Mouse (Mus musculus): ENCODE measurements around the gene Arap1.
A peak's percentile ranks its signal among the peaks of the same experiment; 100 is the strongest.

The Arap1 gene

DNA sequence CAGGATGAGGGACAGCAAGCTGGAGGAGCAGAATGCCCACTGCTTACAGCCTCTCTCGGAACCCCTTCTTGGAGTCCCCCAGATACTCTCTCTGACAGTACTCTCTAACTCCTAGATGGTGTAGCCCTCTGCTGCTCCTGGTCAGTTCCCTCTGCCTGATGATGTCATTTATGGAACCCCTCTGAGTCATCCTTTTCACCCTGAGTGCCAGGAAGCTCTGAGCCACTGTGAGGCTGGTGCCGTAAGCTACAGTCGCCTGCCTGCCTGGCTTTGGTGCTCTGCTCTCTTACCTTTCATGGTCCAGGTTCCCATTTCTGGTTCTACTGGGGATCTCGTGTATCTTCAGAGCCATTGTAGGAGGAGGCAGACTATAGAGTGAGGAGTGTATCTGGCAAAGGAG, 49.3 kb downstream of the Arap1 start:
- DNase-seq = no peak

DNA sequence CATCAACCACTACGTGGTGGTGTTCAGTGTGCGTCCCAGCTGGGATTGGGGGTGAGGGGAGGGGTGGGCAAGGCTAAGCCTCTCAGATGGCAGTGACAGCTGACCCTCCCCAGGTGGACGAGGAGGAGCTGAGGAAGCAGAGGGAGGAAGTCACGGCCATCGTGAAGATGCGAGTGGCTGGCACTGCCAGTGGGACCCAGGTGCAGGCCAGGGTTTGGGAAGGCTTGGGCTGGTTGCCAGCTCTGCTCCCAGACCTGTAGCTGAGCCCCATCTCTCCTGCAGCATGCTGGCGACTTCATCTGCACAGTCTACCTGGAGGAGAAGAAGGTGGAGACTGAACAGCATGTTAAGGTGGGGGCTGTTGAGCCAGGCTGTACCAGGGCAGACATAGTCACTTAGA, 53.6 kb downstream of the Arap1 start:
- DNase-seq = no peak

DNA sequence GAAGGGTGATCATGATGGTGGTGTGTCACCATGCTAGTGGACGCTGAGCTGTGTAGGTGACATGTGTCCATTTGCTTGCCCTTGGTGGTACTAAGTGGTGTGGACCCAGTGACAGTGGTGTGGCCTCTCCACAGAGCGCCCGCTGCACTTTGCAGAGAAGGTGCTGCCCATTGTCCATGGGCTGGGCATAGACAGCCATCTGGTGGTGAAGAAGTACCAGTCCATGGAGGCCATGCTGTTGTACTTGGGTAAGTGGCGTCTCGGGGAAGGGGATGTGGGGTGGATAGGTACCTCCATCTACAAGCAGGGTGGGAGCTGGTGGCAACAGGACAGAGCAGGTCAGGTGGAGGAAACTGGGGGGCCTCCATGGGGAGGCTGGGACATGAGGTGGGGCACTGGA, 56.0 kb downstream of the Arap1 start:
- no peak for DNase-seq

DNA sequence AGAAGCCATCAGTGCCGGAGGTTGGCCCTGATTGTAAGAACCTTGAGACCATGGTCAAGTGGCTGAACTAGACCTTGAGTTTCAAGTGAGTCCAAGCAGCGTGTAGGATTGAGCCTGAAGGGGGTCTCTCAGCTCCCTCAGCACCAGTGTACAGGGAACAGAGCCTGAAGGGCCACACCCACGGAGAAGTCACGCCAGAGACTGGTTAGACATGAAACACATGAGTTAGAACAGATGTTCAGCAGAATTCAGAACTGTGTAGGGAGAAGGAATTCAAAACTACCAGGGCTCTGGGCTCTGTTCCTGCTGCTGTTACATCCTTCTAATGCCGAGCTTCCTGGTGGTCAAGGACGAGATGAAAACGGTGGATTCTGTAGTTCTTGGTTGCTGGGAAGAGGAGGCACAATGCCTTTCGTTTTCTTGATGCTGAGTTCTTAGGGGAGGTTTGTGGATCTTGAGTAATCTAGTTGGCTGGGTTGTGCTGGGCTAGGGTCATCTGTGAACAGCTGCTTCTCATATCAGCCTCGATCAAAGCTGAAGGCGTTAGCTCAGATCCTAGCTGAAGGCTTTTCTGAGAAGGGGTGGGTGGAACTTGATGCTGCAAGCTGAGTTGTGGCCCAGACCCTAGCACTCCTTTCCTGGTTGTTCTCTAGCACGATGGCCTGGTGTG, 62.5 kb downstream of the Arap1 start, which contains the start of gene Gm45837:
Gene Gm45837 (plus strand): TSS at position 620 of the 670 bp plus-strand sequence.
- no peak for DNase-seq

DNA sequence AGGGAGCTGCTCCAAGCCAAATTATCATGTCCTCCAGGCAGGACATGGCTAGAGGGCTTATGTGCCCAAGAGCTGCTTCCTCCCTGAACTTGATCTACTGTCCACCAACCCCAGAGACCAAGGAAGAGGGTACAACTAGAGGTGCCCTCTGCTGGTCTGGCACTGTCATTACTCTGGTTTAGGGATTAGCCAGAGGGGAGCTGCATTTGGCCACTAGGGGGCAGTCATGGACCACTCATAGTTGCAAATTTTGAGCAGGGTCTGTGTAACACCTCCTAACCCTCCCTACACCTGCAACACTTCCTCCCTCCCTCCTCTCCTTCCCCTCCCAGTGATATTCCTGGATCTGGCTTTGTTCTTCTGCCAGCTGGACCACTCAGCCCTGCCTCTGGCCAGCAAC, 64.9 kb downstream of the Arap1 start:
- peak; percentile 91 to 92 for DNase-seq

DNA sequence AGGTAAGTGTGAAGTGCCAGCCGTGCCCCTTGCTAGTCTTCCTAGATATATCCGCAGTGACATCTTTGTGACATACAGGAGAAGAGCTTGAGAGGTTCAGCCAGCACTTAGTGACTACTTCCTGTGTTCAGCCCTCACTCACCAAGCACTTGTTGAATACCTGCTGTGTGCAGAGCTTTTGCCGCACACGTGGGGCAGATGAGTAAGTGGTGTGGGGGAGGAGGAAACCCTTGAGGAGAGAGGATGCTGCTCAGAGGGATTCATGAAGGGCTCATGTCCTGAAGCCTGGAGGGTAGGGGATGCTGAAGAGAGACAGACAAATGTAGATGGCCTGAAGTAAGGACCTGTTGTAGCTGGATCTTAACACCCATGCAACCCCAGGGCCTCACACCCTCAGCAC, 66.3 kb downstream of the Arap1 start:
- no peak for DNase-seq

DNA sequence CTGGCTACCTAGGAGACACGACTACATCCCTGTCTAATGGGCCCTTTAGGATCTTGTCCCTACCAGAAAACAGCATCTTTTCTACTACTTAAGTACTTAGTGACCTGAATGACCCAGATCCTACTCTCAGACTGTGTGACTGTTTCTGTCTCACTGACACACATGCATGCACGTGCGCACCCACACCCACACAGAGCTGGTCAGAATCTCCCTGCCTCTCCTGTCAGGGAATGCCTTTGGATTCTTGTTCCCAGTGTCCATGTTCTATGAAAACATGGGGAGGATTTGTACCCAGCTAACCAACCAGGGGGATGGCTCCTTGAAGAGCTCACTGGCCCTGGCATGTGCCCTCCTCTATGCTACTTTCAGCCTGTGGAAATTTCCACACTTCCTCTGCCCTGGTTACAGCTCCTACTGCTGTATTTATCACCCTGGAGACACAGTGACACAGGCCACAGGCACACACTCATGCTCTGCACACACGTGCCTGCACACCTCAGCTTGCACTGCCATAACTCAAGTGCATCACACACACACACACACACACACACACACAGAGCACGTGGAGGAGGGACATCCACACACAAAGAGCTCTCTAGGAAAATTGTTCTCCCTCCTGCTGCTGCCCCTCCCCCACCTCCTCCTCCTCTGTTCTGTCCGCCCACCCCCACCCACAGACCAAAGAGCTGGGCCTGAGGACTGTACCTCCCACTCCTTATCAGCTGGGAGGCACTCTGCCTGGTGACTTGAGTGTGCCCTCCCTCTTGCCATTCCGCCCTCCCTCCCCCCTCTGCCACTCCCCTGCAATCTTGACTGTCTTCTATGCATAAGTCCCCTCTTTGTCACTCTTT, 67.0 kb downstream of the Arap1 start:
- DNase-seq = peak; percentile 68 to 77

DNA sequence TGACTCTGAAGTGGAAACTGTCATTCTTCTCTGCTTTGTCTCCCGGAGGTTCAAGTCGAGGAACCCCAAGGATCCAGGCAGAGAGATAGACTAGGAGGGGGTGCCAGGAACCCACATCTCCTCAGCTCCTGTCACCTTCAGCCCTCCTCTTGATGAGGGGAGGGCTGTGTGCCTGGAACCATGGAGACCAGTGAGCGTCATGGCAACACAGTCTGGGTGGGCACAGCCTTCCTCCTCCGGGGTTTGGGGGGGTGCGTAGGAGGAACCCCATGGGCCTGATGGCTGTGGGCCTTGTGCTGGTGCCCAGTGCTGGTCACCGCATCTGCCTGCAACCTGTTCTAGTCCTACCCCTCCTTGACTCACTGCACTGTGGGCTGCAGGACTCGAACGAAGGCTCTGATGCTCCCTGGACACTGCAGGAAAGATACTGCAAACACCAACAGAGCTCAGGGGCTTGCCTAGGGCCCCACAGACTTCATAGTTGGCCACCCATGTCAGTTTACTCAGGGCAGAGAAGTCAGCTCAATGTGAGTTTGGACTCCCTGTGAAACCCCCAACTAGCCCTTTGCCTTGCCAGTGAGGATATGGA, 67.7 kb downstream of the Arap1 start:
- DNase-seq = peak in 1 of 2 experiments; percentile 52

DNA sequence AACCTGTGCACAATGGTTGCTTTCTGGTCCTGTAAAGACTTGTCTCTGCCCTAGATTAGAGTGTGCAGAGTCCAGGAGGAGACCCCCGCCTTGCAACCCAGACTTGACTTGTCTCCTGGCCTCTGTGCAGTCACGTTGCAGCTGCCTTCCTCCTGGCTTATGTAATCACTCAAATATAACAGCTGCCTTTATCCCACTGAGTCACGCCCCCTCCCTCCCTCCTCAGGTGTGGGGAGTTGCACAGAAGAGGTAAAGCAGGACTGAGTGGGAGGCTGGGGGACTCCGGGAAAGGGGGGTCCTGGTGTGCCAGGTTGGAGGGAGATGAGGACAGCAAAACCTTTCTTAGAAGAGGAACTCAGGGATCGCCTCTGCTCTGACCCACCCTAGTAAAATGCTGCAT, 68.5 kb downstream of the Arap1 start:
- no peak for DNase-seq

DNA sequence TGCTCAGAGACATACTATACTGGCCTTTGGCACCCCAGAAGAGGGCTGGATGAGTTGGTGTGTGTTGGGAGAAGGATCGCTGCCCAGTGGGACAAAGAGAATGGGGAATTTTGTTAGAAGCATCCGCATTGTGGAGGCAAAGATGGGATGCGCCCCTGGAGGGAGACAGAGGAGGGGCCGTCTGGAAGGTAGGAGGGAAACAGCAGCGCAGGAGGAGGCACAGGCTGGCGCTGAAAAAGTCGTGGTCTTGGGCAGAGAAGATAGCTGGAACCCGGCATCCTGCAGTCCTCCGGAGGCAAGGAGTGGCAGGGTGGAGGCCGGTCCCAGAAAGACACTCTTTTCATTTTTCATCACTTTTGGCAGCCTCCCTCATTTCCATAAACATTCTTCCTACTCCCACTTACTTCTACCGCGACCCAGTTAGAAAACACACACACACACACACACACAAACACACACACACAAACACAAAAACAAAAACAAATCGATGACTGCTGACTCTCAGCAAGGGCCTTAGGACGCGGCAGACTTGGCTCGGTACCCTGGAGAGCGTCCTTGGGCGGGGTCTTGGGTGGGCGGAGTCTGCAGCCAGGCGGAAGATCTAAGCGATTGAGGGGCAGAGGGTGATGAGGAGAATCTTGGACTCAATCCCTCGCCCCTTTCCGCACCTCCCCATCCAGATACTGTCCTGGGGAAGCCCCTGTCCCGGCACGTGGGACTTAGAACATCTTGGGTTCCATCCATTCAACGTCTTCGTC, 71.3 kb downstream of the Arap1 start:
- peak; percentile 71 to 74 for DNase-seq

DNA sequence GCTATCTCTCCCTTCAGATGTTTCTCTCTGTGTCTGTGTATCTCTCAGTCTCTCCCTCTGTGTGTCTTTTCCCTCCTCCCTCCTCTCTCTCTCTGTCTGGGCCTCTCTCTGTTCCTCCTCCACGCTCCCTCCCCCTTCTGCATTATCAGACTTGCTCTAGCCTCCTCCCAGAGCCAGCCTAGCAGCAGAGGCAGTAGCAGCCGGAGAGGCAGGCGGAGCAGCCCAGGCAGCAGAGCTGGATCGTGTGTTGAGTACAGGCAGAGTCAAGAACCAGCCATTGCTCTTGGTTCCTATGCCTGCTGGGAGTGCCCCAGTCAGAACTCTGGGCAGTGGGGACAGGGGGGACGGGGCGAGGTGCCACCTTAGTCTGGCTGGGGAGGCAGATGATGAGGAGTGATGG, 73.7 kb downstream of the Arap1 start, which contains the start of gene Pde2a:
Gene Pde2a (plus strand): TSS at position 163 of the 400 bp plus-strand sequence.
- DNase-seq = no peak

DNA sequence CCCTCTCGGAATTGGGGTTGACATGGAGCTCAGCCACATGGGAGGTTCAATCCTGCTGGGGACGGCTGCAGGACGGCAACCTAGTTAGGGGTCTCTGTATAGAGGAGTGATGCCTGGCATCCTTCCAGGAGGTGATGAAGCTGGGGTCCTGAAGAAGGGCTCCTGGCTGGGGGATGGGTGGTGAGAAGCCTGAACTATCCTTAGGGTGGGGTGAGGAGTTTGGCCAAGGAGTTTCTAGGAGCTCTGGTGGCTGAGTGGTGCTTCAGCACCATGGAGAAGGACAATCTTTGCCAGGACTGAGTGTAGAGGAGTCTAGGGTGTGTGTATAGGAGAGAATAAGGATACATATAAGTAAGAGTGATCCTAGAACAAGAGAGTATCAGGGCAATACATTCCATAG, 74.2 kb downstream of the Arap1 start:
- DNase-seq = peak; percentile 60 to 72

DNA sequence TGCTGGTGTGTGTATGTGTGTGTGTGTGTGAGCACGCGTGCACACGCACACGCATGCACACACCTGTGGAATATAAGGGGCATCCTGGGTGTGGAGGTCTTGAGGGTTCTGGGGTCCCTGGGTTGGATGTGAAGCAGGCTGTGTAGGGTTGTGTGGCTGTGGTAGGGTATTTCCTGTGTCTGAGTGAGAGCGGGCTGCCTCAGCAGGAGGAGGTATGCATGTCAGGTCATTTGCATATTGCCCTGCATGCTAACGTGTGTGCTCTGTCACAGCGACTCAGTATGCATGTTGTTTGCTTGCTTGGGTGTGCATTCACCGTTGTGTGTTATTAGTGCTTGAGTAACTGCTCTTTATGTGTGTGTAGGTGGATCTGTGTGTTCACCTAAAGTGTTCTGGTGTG, 74.8 kb downstream of the Arap1 start:
- no peak for DNase-seq

DNA sequence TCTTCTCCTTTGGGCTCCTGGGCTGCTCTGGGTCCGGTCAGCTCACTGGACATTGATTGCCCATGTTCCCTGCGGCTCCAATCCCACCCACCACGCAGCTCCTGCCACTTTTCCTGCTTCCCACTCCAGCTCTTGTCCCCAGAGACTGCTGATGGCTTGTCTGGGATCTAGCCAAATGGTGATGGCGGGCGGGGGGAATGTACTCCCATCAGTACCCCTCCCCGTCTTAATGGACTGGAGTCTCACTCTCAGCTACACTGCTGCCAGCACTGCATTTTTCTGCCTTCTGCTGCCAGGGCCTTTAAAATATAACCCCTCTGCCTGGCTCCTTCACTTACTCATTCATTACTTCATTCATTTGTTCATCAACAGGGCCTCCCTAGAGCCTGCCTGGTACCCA, 76.1 kb downstream of the Arap1 start:
- DNase-seq = no peak

DNA sequence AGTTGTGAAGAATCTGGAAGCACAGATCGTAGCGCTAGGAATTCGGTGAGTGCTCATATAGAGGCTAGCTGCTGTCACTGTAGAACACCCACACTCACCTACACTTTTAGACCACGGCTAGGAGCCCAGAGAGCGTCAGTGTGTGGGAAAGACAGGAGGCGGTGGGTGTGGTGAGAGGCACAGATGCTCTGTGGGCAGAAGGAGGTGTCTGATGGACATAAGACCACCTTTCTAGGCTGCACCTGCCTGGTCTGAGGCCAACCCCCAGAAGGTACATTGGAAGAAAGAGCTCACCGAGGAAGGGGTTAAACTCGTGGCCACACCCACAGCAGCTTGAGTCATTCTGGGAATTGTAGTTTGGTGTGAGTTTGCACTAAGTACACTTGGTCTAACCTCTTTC, 78.8 kb downstream of the Arap1 start:
- no peak for DNase-seq

DNA sequence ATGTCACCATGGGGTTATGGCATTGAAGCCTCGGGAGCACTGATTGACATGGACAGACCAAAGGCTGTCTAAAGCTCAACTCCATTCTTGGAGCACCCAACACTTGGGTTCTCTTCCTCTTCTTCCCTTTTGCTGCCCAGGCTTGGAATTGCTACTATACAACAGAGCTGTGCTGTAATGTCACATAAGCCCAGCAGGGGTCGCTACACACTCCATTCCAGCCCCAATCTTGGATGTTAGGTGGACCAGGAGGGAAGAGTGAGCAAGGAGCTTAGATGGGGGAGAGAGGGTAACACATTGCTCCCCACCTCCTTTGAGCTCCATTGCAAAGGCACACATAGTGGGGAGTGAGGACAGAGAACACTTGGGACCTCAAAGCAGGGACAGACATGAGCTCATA, 79.9 kb downstream of the Arap1 start:
- DNase-seq = peak; percentile 56 to 65

DNA sequence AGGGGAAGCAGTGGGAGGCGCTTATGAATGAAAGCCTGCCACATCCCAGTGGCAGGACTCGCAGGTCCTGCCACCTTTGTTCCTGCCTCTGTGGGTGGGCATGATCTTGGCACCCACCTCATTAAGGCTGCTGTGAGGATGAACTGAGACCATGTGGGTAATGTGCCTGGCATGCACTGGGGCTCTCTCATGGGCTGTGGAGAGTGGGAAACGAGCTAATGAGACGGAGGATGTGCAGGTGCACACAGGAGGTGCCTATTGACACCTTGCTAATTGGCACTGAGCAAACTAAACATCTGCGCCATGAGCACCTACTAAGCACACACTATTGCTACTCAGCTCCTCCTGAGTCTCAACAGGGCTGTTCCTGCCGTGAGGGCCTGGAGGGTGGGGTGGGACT, 87.2 kb downstream of the Arap1 start:
- DNase-seq = no peak

DNA sequence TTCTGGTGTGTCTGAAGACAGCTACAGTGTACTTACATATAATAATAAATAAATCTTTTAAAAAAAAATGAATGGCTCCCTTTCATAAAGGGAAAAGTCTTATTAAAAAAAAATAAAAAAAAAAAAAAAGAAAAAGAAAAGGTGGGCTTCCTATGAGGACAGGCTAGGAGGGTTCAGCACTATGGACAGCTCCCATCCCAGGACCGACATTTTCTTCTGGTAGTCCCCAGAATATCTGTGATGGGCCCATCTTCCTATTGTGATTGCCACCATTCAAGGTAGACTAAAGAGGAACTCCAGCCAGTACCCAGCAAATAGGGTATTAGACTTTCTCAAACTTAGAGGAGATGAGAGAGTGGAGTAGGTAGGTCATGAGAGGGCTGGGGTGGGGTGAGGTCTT, 90.0 kb downstream of the Arap1 start:
- DNase-seq = peak; percentile 70 to 71

DNA sequence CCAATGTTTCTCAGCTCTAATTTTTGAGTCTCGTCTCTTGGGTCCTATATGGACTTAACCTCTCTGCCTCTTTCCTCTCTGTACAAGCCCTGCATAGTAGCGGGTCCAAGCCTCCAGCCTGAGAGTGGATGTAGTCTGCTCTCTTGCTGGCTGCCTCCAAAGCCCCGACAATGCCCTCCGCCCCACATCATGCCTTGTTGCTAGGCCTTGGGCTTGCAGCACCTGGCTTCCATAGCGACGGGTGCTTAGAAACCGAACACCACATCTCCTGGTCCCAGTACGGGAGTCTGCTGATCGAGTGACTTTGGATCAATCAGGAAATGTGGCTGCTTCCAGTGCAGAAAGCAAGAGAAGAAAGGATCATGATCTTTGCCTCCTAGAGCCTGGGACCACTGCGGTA, 95.2 kb downstream of the Arap1 start:
- no peak for DNase-seq

DNA sequence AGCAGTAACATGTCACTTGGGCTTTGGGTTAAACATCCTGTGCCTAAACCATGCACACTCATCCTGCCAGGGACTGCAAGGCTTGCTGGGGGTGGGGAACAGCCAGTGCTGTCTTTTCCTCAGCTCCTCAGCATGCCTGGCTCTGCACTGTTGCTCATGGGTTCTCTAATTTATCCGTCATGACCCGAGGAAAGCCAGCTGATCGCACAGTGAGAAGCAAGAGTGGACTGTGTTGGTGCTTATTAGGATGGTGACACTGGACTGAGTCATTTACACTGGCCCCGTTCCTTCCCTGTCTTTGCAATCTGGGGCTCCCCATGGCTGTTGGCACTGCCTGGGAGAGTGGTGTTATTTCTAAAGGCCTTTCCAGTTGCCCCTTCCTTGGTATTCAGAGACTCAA, 96.3 kb downstream of the Arap1 start:
- no peak for DNase-seq

DNA sequence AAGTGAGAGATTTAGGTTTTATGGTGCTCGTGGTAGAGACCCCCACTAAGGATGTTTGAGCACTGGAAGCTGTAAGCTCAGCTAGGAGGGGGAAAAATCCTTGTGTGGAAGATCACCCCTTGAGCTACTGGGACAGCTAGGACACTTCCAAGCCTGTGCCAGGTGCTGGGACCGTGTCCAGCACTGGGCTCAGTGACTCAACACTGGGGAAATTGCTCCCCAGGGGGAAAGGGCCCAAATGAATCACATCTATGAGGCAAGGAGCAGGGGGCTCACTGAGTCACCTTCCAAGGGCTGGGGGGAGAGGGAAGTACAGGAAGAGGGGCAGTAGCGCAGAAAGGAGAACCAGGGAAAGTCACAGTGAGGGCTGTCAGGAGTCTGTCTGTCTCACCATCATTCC, 102.0 kb downstream of the Arap1 start:
- no peak for DNase-seq

DNA sequence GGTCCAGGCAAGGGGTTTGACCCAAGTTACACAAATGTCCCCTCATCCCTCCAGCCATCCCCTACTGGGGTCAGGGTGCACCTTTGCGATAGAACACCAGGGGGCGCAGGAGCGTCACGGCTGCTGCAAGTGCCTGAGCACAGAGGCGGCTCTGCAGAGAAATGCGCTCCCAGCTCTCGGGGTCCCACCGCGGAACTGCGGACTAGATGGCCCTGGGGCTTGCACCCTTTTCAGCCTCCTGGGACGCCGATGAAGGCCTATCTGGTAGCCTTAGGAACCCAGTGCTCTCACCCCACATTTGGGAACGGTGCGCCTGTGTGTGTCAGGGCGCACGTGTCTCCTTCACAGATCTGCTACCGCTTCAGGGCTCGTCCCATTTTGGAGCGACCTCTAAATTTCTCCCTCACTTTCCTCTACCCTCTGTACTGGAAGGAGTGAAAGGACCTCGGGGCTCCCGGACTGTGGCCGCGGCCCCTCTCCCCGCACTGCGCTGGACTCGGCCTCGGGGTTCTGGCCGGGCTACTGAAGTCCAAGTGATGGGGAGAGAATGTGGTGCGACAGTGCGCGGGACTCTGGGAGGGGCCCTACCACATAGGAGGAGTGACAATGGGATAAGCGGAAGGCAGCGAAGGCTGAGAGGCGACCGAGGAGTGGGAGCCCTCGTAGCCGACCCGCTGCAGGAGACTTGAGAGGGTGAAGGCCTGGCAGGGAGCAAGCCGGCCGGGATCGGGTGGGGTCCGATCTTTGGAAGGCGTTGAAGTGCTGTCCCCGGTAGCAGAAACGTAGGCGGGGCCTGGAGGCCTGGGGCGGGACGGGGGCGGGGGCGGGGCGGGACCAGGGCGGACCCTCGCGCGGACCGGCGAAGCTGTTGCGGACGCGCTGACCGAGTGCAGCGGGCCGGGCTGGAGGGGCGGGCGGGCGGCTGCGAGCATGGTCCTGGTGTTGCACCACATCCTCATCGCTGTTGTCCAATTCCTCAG, 102.8 kb downstream of the Arap1 start:
- peak; percentile 93 to 94 for DNase-seq

Data from kidney, postnatal 4 days (tissue).